Mouse (Mus musculus): ENCODE results near the gene Satb2. TPM values are rescaled to one million over a fixed set of nuclear protein-coding genes. Genes with fewer than 3 reads are reported as not detected.

Gene Satb2
- polyA plus RNA-seq, 1 experiment, result not detected

DNA sequence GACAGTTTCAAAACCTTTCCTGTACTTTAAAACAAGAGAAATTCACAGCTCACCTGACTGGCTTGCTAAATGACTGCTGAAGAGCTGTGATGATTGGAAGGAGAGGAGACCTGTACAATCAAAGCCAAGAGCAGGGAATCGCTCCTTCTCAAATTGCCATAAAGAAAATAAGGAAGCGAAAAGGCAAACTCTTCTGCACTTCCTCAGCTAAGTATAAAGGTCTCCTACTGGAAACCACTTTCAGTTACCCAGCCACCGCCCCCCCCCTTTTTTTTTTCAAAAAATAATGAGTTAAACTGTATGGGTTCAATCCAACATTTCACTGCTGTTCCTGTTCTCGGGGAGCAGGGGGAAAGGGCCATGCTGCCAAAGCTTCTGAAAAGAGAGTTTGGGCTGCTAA is 15.2 kb downstream of the Satb2 start:
- no peak for TF ChIP-seq GATA1 (IDR thresholded peaks at IDR 0.05; ENCODE audit: low read length)

DNA sequence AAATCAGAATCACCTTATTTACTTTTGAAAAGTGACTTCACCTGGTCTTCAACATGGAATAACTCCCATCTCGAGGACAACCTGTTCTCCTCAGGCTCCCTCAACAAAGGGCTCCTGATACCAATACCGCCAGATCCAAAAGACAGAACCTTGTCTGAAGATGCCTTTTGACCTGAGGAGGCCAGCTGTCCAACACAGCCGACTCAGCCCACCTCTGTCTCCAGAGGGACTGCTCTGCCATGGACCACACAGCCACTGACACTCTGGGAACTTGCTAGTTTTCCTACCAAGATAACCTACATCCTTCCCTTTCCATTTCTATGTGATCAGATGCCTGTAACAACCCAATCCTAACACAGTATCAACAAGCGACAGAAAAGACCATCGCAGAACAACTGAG is 19.5 kb downstream of the Satb2 start:
- TF ChIP-seq GATA1 (IDR thresholded peaks at IDR 0.05; ENCODE audit: low read length), result no peak

DNA sequence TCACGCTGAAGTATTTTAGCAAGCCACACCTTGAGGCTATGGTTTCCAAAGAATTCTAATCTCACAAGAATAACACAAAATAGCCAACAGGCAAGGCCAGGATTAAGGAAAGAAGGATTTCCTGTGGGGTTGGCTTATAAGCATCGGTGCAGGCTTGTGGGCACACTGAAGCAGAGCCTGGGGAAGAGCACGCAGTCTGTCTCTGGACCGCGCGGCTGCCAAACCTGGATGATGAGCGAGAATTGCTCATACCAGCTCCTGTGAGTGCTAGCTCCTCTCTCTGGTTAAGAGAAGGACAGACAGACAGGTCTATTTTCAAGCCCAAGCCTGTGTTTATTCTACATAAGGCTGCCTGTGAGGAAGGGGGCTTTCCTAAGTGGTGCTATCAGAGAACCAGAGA is 20.5 kb downstream of the Satb2 start:
- no peak for TF ChIP-seq GATA1 (IDR thresholded peaks at IDR 0.05; ENCODE audit: low read length)

DNA sequence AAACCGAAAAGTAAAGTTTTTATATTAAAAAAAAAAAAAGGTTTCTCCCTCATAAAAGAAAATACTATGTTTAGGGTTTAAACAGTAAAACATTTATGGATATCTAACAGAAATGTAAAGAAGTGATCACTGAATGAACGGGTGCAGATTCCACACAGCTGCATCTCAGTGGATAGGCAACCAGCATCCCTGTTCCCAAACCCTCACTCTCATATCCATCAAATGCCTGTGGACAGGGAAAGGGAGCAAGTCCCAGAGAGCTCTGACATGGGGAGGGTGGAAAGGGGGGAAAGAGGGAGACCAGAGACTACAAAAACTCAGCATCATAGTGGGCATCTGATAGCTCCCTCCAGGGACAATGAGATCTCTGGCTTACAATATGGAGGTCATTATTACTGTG is 21.6 kb downstream of the Satb2 start:
- TF ChIP-seq GATA1 (IDR thresholded peaks at IDR 0.05; ENCODE audit: low read length), result no peak

DNA sequence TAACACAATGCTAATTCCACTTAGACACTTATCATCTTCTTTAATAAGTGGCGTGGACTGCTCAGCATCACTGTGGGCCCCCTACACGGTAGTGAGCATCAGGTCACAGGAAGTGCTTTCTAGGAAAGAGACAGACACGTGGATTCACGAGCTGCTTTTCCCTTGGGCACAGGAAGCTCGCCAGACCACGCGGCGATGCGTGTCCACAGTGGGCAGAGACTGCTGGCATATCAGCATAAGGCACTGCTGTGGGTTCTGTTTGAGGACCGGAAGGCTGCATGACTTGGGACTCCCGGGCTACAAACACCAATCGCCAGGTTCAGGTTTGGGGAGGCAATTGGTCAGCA is 22.7 kb downstream of the Satb2 start:
- no peak for TF ChIP-seq GATA1 (IDR thresholded peaks at IDR 0.05; ENCODE audit: low read length)

DNA sequence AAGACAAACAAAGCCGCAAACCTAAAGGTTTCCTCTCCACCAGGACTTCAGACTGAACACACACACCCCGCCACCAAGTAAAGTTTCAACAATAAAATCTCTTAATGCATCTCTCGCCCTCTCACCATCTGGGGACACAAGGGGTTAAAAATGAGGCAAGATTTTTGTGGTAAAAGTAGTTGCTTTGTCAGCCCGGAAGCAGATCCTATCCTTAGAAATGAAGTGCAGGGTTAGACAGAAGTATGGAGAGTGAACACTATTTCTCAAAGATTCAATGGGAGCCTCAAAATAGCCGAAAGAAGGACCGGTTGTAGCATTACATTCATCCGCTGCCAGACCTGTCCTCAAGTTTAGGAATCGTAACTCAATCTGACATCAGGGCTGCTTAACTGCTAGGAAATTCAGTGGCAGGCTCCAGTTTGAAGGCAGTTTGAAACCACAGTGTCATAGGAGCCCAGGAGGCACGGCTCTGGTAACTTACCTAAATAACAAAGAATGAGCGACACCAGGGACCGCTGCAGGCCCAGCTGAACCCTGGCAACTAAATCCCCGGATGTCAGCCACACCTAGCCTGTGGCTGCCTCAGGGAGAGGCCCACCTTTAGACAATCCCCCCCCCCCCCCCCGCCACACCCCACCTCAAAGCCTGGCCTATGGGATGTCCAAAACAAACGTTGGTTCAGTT is 23.3 kb downstream of the Satb2 start:
- no peak for TF ChIP-seq GATA1 (IDR thresholded peaks at IDR 0.05; ENCODE audit: low read length)

DNA sequence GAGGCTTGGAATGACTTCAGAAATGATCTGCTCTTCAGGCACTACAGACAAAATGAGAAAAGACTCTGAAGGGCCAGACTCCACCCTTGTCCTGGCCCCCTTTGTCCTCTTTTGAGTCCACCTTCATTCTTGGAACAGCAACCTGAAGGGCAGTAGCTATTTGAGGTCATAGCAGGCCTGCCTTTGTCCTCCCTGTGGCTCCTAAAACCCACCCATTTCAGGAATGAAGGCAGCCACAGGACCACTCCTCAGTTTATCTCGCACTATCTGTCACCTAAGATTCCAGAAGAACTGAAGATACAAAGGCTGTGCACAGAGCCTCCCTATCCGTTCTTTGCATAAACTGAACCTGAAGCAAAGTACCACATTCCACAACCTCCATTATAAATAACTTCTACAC is 24.9 kb downstream of the Satb2 start:
- no peak for TF ChIP-seq GATA1 (IDR thresholded peaks at IDR 0.05; ENCODE audit: low read length)

DNA sequence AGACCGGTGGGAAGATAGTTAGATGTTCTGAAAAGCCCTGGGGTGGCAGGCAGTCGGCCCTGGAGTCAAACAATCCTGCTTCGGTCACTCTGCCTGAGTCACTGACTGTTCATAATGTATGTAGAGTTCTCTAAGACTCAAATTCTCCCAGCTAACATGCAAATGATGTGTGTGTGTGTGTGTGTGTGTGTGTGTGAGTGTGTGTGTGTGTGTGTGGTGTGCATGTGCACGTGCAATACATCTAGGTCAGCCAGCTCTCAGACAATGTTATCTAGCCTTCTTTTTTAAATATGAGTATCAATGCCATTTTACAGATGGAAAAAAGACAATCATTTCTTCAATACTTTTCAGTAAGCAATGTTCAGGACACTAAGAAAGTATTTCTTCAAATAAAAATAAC is 26.5 kb downstream of the Satb2 start:
- TF ChIP-seq GATA1 (IDR thresholded peaks at IDR 0.05; ENCODE audit: low read length), result no peak

DNA sequence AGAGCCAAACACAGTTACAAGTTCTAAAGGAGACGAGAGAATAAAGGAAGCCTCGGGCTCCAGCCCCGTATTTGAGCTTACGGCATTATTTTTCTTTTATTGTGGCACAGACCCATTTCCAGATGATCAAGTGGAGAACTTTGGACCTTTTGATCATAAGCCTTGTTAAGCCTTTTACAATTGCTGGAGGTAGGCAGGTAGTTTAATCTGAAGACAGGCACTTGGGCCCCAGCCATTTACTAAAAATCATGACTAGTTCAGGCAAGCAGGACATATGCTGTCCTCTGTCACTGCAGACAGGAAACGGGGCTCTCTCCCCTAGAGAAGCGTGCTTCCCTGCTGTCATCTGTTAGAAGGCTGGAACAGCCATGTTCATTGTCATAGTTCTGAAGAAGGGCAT is 26.9 kb downstream of the Satb2 start:
- TF ChIP-seq GATA1 (IDR thresholded peaks at IDR 0.05; ENCODE audit: low read length), result no peak

DNA sequence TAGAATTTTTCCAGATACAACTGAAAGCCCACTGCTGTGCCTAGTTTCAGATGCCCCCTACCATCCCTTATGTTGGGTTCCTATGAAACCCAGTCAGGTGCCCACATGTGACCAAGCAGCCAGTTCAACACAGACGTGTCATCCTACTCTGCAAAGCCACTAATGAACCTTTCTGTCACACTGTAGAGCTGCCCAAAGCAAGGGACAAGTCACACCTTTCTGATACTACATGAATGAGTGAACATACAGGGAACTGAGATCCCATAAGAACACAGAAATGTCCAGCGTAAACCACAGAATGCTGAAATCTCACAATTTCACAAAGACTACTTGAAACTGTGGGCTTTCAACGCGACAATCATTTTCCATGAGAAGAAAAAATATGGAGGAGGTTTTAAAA is 39.0 kb downstream of the Satb2 start:
- no peak for TF ChIP-seq GATA1 (IDR thresholded peaks at IDR 0.05; ENCODE audit: low read length)

DNA sequence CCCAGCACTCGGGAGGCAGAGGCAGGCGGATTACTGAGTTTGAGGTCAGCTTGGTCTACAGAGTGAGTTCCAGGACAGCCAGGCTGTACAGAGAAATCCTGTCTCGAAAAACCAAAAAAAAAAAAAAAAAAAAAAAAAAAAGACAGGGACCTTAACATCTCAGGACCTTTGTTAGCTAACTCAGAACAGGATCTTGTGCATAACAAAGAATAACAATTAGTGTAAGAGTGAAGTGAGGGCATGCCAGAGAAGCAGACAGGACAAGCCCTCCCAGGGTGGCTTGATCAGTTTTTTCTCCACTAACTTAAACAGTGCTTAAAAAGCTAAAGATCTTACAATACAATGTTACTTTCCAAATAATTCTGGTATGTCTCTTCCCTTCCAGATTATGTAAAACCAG is 40.0 kb downstream of the Satb2 start:
- TF ChIP-seq GATA1 (IDR thresholded peaks at IDR 0.05; ENCODE audit: low read length), result no peak

DNA sequence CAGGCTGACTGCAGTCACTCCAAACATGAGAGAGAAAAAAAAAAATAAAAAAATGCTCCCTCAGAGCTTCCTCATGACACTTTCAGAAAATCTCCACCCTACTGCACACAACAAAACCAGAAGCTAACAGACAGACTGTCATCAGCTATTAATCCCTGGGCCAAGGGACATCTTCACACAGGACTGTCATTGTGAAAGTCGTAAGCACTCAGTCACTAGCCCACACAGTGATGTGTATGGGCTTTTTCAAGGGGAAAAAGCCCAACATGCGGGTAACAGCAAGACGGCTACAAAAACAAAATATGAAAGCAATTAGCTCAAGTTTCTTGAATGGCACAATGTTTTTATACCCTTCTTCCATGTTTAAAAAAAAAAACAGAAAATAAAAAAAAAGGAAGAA is 41.9 kb downstream of the Satb2 start:
- TF ChIP-seq GATA1 (IDR thresholded peaks at IDR 0.05; ENCODE audit: low read length), result no peak

DNA sequence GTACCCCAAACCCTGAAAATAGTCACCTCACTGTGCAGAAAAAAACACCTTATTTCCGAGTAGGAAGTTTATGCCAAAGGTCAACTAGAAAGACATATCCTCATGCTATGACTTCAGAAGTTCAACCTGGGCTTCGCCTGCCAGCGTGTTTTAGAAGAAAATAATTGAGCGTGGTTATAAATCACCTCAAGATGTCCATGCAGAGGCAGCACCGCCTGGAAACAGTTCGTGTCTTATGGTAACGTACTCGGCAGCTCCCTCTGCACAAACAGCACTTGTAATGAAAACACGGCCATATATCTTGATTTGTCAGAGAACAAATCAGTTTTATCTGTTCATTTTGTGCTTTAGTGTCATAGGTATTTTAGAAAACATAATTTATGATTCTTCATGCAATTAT is 44.6 kb downstream of the Satb2 start:
- no peak for TF ChIP-seq GATA1 (IDR thresholded peaks at IDR 0.05; ENCODE audit: low read length)

DNA sequence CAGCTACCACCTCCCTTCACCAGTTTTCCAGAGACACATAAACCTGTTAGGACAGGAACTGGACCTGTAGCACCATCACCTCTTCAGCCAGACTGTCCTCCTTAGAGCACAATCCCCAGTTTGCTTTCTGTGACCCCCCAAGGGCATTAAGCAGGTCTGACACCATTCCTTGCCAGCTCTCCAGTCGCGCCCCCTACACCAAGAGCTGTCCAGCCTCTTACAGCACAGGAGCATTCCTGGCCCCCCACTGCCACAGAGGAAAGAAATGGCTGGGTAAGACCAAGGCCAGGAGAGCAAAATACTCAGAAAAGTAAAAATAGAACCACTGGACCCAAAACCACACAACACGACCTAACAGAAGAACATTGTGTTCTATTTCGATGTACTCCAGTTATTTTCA is 48.4 kb downstream of the Satb2 start:
- no peak for TF ChIP-seq GATA1 (IDR thresholded peaks at IDR 0.05; ENCODE audit: low read length)

DNA sequence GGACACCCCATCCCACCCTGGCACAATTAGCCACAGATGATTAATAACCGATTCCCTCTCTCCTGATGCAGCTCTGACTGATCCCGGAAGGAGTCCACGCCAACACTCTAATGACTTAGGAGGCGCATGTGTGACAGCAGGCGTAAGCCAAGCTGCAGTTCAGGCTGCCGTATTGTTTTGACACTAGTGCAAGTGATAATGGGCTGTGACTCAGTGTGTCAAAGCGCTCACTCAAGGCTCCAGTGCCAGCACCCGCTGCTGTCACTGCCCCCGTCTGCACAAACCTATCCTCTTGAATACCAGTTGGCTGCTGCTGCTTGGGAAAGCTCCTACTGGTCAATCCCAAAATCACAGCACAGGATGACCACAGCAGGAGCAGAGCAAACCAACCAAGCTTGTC is 49.7 kb downstream of the Satb2 start:
- no peak for TF ChIP-seq GATA1 (IDR thresholded peaks at IDR 0.05; ENCODE audit: low read length)

DNA sequence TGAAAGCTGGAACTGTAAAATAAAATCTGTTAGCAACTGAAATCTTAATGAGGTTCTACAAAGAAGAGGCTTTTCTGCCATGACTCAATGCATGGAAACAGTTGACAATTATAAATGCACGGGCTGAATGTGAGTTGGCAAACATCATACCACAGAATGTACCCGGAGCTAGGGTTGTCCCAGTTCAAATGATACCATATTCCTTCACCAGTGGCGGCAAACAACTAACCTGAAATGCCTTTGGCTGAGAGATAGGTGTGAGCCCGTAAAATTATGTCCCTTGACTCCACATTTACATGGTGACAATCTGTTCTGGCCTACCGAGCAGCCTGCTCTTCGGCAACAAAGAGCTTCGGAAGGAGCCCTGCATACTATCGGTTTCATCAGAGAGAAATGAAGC is 58.0 kb downstream of the Satb2 start:
- no peak for TF ChIP-seq GATA1 (IDR thresholded peaks at IDR 0.05; ENCODE audit: low read length)

DNA sequence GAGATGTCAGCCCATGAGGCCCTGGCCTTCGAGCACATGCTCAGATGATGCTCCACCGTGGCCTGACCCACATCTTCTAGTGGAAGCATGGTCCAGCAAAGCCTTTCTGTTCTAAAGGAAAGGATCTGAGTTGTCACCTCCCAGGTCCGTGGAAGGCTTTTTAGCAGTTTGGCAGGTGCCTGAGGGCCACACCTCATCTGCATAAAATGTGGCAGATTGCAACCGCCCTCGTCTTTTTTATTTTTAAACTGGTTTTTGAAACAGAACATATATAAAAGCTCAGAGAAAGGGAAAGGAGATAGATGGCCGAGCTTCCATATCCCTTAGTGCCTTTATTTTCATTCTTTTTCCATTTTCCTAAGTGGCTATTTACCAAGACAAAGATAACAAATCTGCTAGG is 64.2 kb downstream of the Satb2 start:
- TF ChIP-seq GATA1 (IDR thresholded peaks at IDR 0.05; ENCODE audit: low read length), result no peak

DNA sequence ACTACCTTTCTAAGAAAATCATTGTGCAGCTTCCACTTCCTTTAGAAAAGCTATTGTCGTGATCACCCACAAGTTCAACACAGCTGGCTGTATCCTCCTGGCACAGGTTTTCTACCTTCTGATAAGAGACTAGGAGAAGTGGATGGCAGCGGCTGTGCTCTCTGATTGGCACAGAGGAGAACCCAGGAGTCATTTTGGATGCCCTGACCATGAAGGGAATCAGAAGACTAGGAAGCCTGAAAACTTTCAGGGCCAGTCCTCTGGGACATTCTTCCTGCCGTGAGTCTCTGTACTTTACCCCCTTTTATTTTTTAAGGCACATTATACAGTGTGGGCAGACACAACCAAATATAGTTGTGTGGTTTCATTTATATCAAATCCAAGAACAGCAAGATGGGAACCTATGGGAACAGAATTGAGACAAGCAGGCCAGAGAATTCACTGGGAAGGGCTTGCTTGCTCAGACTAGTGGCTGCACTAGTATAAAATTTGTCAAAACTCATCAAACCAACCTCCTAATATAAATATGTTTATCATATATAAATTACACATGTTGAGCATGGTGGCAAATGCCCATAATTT is 77.7 kb downstream of the Satb2 start:
- TF ChIP-seq GATA1 (IDR thresholded peaks at IDR 0.05; ENCODE audit: low read length), result no peak

All from G1E-ER4 (cell line).